Mouse (Mus musculus): ENCODE measurements at regions not wholly inside any gene's neighbourhood (a gene's known extent, or its start where the extent isn't known, plus 50 kb on each side); places are given as distances from the start of the nearest gene placed in this dataset.
A peak's percentile ranks its signal among the peaks of the same experiment; 100 is the strongest.

GRCm38 (mm10) chr5:18080761-18081160, 118.4 kb downstream of the Gnat3 start:
- DNase-seq = no peak

DNA sequence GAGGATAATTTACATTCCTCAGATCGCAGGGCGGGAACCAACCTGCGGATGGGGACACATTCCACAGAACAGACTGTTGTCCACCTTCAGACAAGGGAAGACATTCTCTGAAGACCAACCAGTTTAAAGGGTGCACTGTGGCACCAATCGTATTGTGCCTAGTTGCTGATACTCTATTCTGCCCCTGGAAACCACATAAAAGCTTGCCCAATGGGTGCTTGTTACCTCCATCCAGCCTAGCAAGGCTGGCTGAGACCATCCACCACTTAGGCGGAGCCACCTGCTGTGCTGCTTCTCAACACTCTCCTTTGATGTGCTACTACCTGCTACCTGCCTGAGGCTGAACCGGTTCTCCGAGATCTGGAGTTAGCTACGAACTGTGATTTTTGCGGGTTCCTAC, 119.9 kb downstream of the Gnat3 start:
- no peak for DNase-seq

GRCm38 (mm10) chr5:18083789-18084188, 121.4 kb downstream of the Gnat3 start:
- no peak for DNase-seq

DNA sequence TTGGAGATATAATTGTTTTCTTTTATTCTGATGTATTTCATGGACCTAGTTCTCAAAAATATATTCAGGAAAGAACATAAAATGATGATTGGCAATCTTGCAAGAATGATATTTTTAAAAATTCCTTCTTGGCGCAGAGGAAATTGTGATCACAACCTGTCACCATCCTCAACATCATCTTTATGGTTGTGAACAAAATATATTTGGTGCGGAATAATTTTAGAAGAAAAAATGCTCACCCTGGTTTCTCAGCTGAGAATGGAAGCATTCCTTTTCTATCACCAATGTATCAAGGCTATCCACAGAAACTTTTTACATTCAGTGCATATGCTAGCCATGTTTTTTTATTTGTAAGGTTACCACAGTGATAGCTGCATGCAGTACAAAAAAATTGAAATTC, 123.1 kb downstream of the Gnat3 start:
- no peak for DNase-seq

- peak; percentile 66 for DNase-seq
Observed at GRCm38 (mm10) chr5:18087919-18088445, 125.6 kb downstream of the Gnat3 start.

DNA sequence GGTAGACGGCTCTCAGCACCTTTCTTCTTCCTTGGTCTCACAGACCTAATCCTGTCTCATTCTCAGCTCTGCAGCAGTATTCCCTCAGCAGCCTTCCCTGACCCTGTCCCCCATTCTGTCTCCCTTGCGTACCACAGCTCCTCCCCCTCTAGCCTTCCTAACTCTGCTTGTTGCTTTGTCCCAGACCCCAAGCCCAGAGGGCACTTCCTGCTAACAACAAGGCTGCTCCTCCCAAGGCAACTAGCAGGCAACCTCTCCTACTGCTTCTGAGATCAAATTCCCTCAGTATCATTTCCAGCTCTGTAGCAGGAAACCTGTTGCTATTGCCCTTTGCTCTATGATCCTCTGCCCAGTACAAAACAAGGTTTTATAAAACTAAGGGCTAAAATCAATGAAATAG, 127.6 kb downstream of the Gnat3 start:
- DNase-seq = no peak

- no peak for DNase-seq
Observed at GRCm38 (mm10) chr5:18114905-18115689, 152.7 kb downstream of the Gnat3 start.

DNA sequence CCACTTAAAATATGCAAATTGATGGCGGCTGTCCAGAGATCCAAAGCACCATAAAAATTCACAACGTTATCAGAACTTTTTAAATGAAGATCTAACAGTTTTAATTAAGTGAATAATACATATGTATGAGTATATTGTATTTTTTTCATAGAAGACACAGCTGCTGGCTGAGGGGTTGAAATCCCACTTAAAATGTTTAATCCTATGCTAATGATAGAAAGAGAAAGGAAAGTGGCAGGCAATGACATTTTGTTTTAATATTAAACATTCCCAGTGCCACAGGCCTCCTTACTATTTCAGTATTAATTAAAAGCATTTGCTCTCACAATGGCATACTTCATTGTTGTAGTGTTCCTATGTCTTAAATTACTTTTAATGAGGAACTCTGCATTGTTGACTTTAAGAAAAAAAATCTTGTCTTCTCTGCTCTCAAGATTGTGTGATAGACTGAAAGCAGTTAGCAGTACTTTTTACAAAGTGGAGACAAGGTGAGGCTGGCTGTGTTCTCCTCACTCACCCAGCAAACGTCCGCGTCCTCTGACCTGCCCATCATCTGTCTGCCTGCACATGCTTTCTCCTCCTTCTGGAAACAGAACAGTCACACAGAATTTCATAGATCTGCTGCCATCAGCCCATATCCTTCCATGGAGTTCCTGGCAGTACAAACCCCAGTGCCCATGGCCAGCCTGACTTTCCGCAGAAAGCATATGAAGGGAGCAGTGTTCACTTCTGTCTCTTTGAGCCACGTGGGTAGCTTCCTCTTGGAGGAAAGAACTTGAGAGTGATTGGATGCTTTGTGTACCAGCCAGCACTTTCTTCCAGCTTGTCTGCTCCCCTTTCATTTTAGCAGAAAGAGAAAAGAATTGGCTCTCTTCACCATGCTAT, 173.7 kb downstream of the Gnat3 start:
- DNase-seq = no peak

GRCm38 (mm10) chr5:18137450-18138061, 175.2 kb downstream of the Gnat3 start:
- no peak for DNase-seq

GRCm38 (mm10) chr5:18152241-18152640, 189.9 kb downstream of the Gnat3 start:
- DNase-seq = no peak

DNA sequence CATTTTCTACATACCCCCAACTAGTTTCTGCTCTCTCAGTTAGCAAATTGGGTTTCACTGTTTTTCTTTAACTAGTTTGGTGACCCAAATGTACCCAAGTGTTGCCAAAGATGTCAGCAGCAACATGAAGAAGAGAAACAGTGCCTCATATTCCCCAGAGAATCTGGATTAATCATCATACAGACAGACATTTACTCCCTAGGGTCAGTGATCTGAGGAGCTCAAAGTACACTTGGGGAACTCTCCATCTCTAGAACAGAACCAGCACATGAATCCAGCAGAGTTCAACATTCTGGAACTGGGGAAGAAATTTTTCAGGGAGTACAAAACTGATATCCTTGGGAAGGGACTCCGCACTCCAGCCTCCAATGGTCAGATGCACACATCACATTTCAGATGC, 191.4 kb downstream of the Gnat3 start:
- no peak for DNase-seq

DNA sequence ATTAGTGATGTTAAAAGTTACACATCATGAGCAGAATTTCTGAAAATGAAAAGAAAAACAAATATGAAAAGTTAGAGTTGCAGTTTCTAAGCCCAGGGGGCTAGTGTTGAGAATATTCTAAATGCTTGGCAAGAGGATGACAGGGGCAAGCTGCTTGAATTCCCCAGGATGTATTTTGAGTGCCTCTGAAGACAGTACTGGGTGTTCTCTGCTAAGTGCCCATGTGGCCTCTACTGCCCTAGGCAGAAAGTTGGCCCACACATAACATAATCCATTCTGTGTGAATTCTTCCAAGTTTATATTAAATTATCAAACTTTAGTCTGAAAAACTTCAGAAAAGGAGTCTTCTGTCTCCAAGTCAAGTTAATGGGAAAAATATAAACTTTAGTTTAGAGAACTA, 196.6 kb downstream of the Gnai1 start:
- no peak for DNase-seq

- DNase-seq = no peak
Observed at GRCm38 (mm10) chr5:18177810-18178209, 182.3 kb downstream of the Gnai1 start.

- DNase-seq = no peak
Observed at GRCm38 (mm10) chr5:18211395-18212057, 148.6 kb downstream of the Gnai1 start.

Measured in cerebellum, adult 9-11 months (tissue).